In the genomic region with DNA sequence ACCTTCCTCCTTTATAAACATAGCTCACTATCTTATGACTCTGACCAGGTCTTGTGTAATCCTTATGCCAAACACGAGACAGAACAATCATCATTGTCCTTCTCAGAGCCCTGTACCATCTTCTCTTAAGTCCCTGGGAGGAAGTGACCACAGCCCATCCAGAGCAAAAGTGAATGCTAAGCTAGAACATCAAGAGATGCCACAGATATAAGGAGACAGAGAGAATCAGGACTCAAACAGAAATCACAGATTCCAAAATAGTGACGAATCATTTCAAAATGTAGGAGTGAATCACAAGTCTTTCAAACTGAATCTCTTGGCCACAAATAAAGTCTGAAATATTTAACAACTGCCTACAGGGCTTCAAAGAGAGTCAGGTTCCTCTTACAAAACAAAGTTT, we compare ENCODE assay signal across 19 mouse cellular contexts.
DNase-seq lines count a peak whose midpoint lies in the region; TF ChIP-seq lines count a peak whose summit lies in the region.
"Had no signal": no experiment of that assay in that cellular context is flagged by ENCODE, and none has a peak within 500 bp of the region (broad histone marks: within the 10 kb centered on the region; RNA-seq: fewer than 3 reads in every experiment).

No protein-coding gene starts in this region.

- peaks cover 10% of the 10 kb centered on the region; the same call in 1 of the 2 replicates for H3K4me1 ChIP-seq in cortical plate, adult 2 months (ENCODE audit: control insufficient read depth, insufficient read depth, low read length)
- H3K4me1 ChIP-seq in embryonic facial prominence, embryonic 10.5 days: no peaks in the 10 kb centered on the region
- H3K4me1 ChIP-seq: embryonic facial prominence, embryonic 12.5 days had no signal

- TF ChIP-seq POLR2A in cortical plate, adult 2 months (IDR thresholded peaks at IDR 0.05; ENCODE audit: extremely low read depth, insufficient read depth, low read length): no peak

- DNase-seq in adrenal gland, adult 2 months: peak; percentile 16
- DNase-seq in adrenal gland, postnatal 14 days: no peak
- DNase-seq in 3134 (ENCODE audit: extremely low read depth, insufficient read length, low spot score) (peak; percentile 67), NIH3T3 (ENCODE audit: low read depth) (peak; percentile 52)
- no peak for DNase-seq in embryonic facial prominence, embryonic 10.5 days (ENCODE audit: low spot score)
- no peak for DNase-seq in kidney, adult 11 months
- DNase-seq in gastrocnemius, adult 8-10 months (ENCODE audit: low spot score in 2 of 2): no peak
- DNase-seq: adrenal gland, postnatal 36 days; cerebellum, adult 11-12 months; cerebellum, adult 9-11 months; embryo, embryonic 11 days; gastrocnemius, adult 2 months; gastrocnemius, postnatal 36 days; heart, postnatal 36 days had no signal

- H3K27ac ChIP-seq in cortical plate, adult 2 months (ENCODE audit: insufficient read depth, low read length): peak overlapping the region; percentile 15; the same call in 1 of the 2 replicates
- no peak overlapping the region for H3K27ac ChIP-seq in embryonic facial prominence, embryonic 10.5 days (replicated peaks)
- H3K27ac ChIP-seq: embryonic facial prominence, embryonic 12.5 days; forebrain, embryonic 12.5 days; gastrocnemius, adult 2 months; heart, embryonic 13.5 days; hindbrain, embryonic 15.5 days had no signal

- 85% methylated on average over 2 of the region's 2 CpGs for WGBS in embryonic facial prominence, embryonic 10.5 days

- H3K4me3 ChIP-seq in cortical plate, adult 2 months (ENCODE audit: insufficient read depth, low read length): no peak overlapping the region
- H3K4me3 ChIP-seq in embryonic facial prominence, embryonic 10.5 days: no peak overlapping the region
- H3K4me3 ChIP-seq: embryonic facial prominence, embryonic 12.5 days; forebrain, embryonic 12.5 days; gastrocnemius, adult 2 months; heart, embryonic 13.5 days; hindbrain, embryonic 15.5 days had no signal

- no peaks in the 10 kb centered on the region for H3K9me3 ChIP-seq in embryonic facial prominence, embryonic 10.5 days
- H3K9me3 ChIP-seq: embryonic facial prominence, embryonic 12.5 days; forebrain, embryonic 12.5 days; heart, embryonic 13.5 days; hindbrain, embryonic 15.5 days had no signal

- no peak for TF ChIP-seq CTCF in cortical plate, adult 2 months (IDR thresholded peaks at IDR 0.05; ENCODE audit: extremely low read depth, insufficient read depth, low read length)

- no peaks in the 10 kb centered on the region for H3K27me3 ChIP-seq in embryonic facial prominence, embryonic 10.5 days (replicated peaks; ENCODE audit: low read depth, poor library complexity, severe bottlenecking)
- H3K27me3 ChIP-seq: embryonic facial prominence, embryonic 12.5 days; forebrain, embryonic 12.5 days; heart, embryonic 13.5 days; hindbrain, embryonic 15.5 days had no signal

- no peaks in the 10 kb centered on the region for H3K36me3 ChIP-seq in embryonic facial prominence, embryonic 10.5 days (replicated peaks)
- H3K36me3 ChIP-seq: embryonic facial prominence, embryonic 12.5 days; forebrain, embryonic 12.5 days; heart, embryonic 13.5 days; hindbrain, embryonic 15.5 days had no signal

Comparison
In these comparisons a context has a peak if more than half of its experiments do, and no peak if none do; other contexts are left out.
1. DNase-seq: peak in adrenal gland, adult 2 months (single experiment), 3134 (single experiment) and NIH3T3 (single experiment); none in adrenal gland, postnatal 14 days (single experiment), embryonic facial prominence, embryonic 10.5 days (single experiment), kidney, adult 11 months (single experiment) and gastrocnemius, adult 8-10 months (0 of 2).